Mouse (Mus musculus) MEL (cell line): ENCODE measurements around the gene Srxn1. TPM values are rescaled to one million over a fixed set of nuclear protein-coding genes. Genes with fewer than 3 reads are reported as not detected.

Experiments used
- DNase-seq: peaks from one replicate; pipeline ENCODE4 v3.0.0; 2011; ENCODE audit warnings: low read depth, low spot score
- H3K27ac ChIP-seq: 2 replicates; pipeline ENCODE4 v1.5.1; 2012; ENCODE audit warnings: low read depth, mild to moderate bottlenecking, control low read depth, low read length, moderate library complexity; ENCODE audit not compliant: control insufficient read depth
- H3K27me3 ChIP-seq, 2 experiments: fragments of 150-350 bp in 1 of 2; sonication (generic) in 1 of 2; 2 replicates each; pipeline ENCODE4 v1.6.1; 2012; ENCODE audit warnings: low read length in 2 of 2, mild to moderate bottlenecking in 2 of 2, improper control_type of control experiment in 1 of 2, moderate library complexity in 1 of 2; ENCODE audit not compliant: insufficient read depth in 2 of 2, control insufficient read depth in 1 of 2
- H3K36me3 ChIP-seq, 2 experiments: 2 replicates each; pipeline ENCODE4 v1.6.1; 2012 to 2014; ENCODE audit warnings: low read length in 2 of 2, improper control_type of control experiment in 1 of 2, inconsistent platforms in 1 of 2, mild to moderate bottlenecking in 1 of 2; ENCODE audit not compliant: insufficient read depth in 2 of 2, control insufficient read depth in 1 of 2
- H3K4me1 ChIP-seq, 2 experiments: fragments of 150-350 bp in 1 of 2; sonication (generic) in 1 of 2; 2 replicates each; pipeline ENCODE4 v1.6.1; 2012; ENCODE audit warnings: low read length in 2 of 2, improper control_type of control experiment in 1 of 2, mild to moderate bottlenecking in 1 of 2; ENCODE audit not compliant: insufficient read depth in 2 of 2, control insufficient read depth in 1 of 2
- H3K4me3 ChIP-seq, 2 experiments: fragments of 150-350 bp in 1 of 2; sonication (generic) in 1 of 2; 2 replicates each; pipeline ENCODE4 v1.5.1; 2012; ENCODE audit warnings: low read depth in 2 of 2, low read length in 2 of 2, mild to moderate bottlenecking in 2 of 2, moderate library complexity in 2 of 2, control low read depth in 1 of 2, improper control_type of control experiment in 1 of 2; ENCODE audit not compliant: control insufficient read depth in 1 of 2, insufficient read depth in 1 of 2
- H3K79me2 ChIP-seq: 2 replicates; pipeline ENCODE4 v1.6.1; 2012; ENCODE audit warnings: mild to moderate bottlenecking, low read length, moderate library complexity; ENCODE audit not compliant: control insufficient read depth, poor library complexity, insufficient read depth
- H3K9ac ChIP-seq: 2 replicates; pipeline ENCODE4 v1.6.1; 2012; ENCODE audit warnings: low read depth, mild to moderate bottlenecking, control low read depth, low read length, moderate library complexity; ENCODE audit not compliant: control insufficient read depth, poor library complexity, severe bottlenecking
- H3K9me3 ChIP-seq: fragments of 150-350 bp; sonication (generic); replicated peaks from 2 replicates; pipeline ENCODE4 v1.6.1; 2012; ENCODE audit warnings: mild to moderate bottlenecking, low read length, improper control_type of control experiment, moderate library complexity; ENCODE audit not compliant: insufficient read depth
- CHD1 ChIP-seq: IDR thresholded peaks from 2 replicates; pipeline ENCODE4 v1.6.1; 2012; ENCODE audit warnings: low read depth, mild to moderate bottlenecking, inconsistent platforms, low read length, improper control_type of control experiment
- CTCF ChIP-seq, 3 experiments: IDR thresholded peaks in 2 of 3; conservative IDR thresholded peaks in 1 of 3; 2 replicates each; pipeline ENCODE4 v1.5.1; 2011 to 2012; ENCODE audit warnings: low read length in 3 of 3, low read depth in 2 of 3, mild to moderate bottlenecking in 2 of 3, improper control_type of control experiment in 1 of 3, inconsistent platforms in 1 of 3, mixed read lengths in 1 of 3, moderate library complexity in 1 of 3; ENCODE audit not compliant: control insufficient read depth in 1 of 3, insufficient read depth in 1 of 3, poor library complexity in 1 of 3, severe bottlenecking in 1 of 3
- E2F4 ChIP-seq: IDR thresholded peaks from 2 replicates; pipeline ENCODE4 v1.6.1; 2011; ENCODE audit warnings: low read depth, low read length, improper control_type of control experiment, borderline replicate concordance
- ELF1 ChIP-seq: IDR thresholded peaks from 2 replicates; pipeline ENCODE4 v1.6.1; 2014; ENCODE audit warnings: low read depth, mild to moderate bottlenecking, inconsistent platforms, low read length, improper control_type of control experiment, moderate library complexity
- GABPA ChIP-seq: IDR thresholded peaks from 2 replicates; pipeline ENCODE4 v1.6.1; 2012; ENCODE audit warnings: low read depth, mild to moderate bottlenecking, inconsistent platforms, low read length, improper control_type of control experiment, moderate library complexity
- HCFC1 ChIP-seq: IDR thresholded peaks from 2 replicates; pipeline ENCODE4 v1.6.1; 2012; ENCODE audit warnings: low read depth, mild to moderate bottlenecking, inconsistent platforms, low read length, improper control_type of control experiment, moderate library complexity
- KAT2A ChIP-seq: conservative IDR thresholded peaks from 2 replicates; pipeline ENCODE4 v1.6.1; 2012; ENCODE audit warnings: low read depth, low read length, improper control_type of control experiment, inconsistent platforms
- MYB ChIP-seq: IDR thresholded peaks from 2 replicates; pipeline ENCODE4 v1.6.1; 2011; ENCODE audit warnings: mild to moderate bottlenecking, low read depth, low read length, improper control_type of control experiment
- NELFE ChIP-seq: IDR thresholded peaks from 2 replicates; pipeline ENCODE4 v1.6.1; 2011; ENCODE audit warnings: low read depth, low read length, improper control_type of control experiment
- NRF1 ChIP-seq: IDR thresholded peaks from 2 replicates; pipeline ENCODE4 v1.6.1; 2014; ENCODE audit warnings: low read depth, mild to moderate bottlenecking, inconsistent platforms, low read length, improper control_type of control experiment, moderate library complexity; ENCODE audit not compliant: poor library complexity, insufficient read depth, severe bottlenecking
- POLR2A ChIP-seq, 2 experiments: IDR thresholded peaks; 2 replicates each; pipeline ENCODE4 v1.6.1; 2011 to 2012; ENCODE audit warnings: low read length in 2 of 2, mild to moderate bottlenecking in 2 of 2, control low read depth in 1 of 2, improper control_type of control experiment in 1 of 2, low read depth in 1 of 2, moderate library complexity in 1 of 2; ENCODE audit not compliant: control insufficient read depth in 1 of 2, insufficient read depth in 1 of 2, poor library complexity in 1 of 2
- POLR2AphosphoS2 ChIP-seq: IDR thresholded peaks from 2 replicates; pipeline ENCODE4 v1.6.1; 2011; ENCODE audit warnings: low read length, improper control_type of control experiment
- POLR2AphosphoS5 ChIP-seq: IDR thresholded peaks from 2 replicates; pipeline ENCODE4 v1.6.1; 2012; ENCODE audit warnings: low read depth, borderline replicate concordance, mild to moderate bottlenecking, inconsistent platforms, low read length, moderate library complexity, mixed read lengths
- RAD21 ChIP-seq: IDR thresholded peaks from 2 replicates; pipeline ENCODE4 v1.6.1; 2011; ENCODE audit warnings: mild to moderate bottlenecking, low read depth, low read length, improper control_type of control experiment
- SIN3A ChIP-seq: IDR thresholded peaks from 2 replicates; pipeline ENCODE4 v1.6.1; 2012; ENCODE audit warnings: low read length, improper control_type of control experiment, inconsistent platforms
- TCF12 ChIP-seq: IDR thresholded peaks from 2 replicates; pipeline ENCODE4 v1.6.1; 2014; ENCODE audit warnings: low read depth, mild to moderate bottlenecking, inconsistent platforms, low read length, improper control_type of control experiment, moderate library complexity
- USF2 ChIP-seq, 2 experiments: IDR thresholded peaks; 2 replicates each; pipeline ENCODE4 v1.6.1; 2011 to 2012; ENCODE audit warnings: improper control_type of control experiment in 2 of 2, low read length in 2 of 2, borderline replicate concordance in 1 of 2, inconsistent platforms in 1 of 2, low read depth in 1 of 2, mild to moderate bottlenecking in 1 of 2; ENCODE audit not compliant: insufficient read depth in 1 of 2
- ZC3H11A ChIP-seq: IDR thresholded peaks from 2 replicates; pipeline ENCODE4 v1.6.1; 2012; ENCODE audit warnings: low read depth, mild to moderate bottlenecking, inconsistent platforms, low read length, improper control_type of control experiment
- ZMIZ1 ChIP-seq: IDR thresholded peaks from 2 replicates; pipeline ENCODE4 v1.6.1; 2012; ENCODE audit warnings: low read depth, mild to moderate bottlenecking, inconsistent platforms, low read length, improper control_type of control experiment, moderate library complexity
- polyA plus RNA-seq, 2 experiments: library from polyadenylated mRNA; stranded (reverse) in 1 of 2; unstranded in 1 of 2; fragments of >175 nt in 1 of 2; fragments of >200 nt in 1 of 2; gene quantifications; 2 replicates each; pipeline versions ENCODE4 v1.2.1 to v1.2.4; 2012; ENCODE audit warnings: low replicate concordance in 2 of 2, low read depth in 1 of 2; ENCODE audit not compliant: insufficient read length in 2 of 2, insufficient read depth in 1 of 2, missing spikeins in 1 of 2
- total RNA-seq: library from RNA; depleted of rRNA; stranded (reverse); fragments of 300-350 nt; gene quantifications from 2 replicates; pipeline ENCODE4 v1.2.3, GENCODE M21; 2012

Gene Srxn1
- total and polyA plus RNA-seq, 3 experiments, result 31.3 to 48.6 TPM; not detected in 1

DNA sequence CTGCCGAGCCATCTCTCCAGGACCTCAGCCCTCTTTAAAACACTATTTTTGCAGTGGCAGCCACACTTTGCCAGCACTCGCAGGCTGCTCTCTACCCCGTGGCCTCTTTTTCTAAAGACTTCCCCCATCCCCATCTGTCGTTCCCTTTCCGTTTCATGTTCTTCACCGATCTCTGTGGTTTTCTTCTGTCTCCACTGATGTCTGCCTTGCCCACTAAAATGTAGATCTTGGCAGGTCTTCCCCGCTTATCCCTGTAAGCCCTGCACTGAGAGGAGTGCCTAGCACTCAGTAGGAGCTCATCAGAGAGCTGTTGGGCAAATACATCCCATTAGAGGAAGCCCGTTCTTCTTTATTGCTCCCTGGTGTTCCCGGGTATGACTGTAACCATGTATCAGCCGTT, 7.7 kb downstream of the Srxn1 start (continued):
- TF ChIP-seq ZC3H11A (0 out of 2 replicates have a peak, but pooled peaks have one; percentile 4), CTCF (IDR thresholded peaks at IDR 0.05 in 2 of 3, conservative IDR thresholded peaks at IDR 0.05 in 1 of 3; ENCODE audit: control insufficient read depth in 1 of 3, insufficient read depth in 1 of 3, low read depth in 2 of 3, low read length in 3 of 3, poor library complexity in 1 of 3, severe bottlenecking in 1 of 3) (no peak)

DNA sequence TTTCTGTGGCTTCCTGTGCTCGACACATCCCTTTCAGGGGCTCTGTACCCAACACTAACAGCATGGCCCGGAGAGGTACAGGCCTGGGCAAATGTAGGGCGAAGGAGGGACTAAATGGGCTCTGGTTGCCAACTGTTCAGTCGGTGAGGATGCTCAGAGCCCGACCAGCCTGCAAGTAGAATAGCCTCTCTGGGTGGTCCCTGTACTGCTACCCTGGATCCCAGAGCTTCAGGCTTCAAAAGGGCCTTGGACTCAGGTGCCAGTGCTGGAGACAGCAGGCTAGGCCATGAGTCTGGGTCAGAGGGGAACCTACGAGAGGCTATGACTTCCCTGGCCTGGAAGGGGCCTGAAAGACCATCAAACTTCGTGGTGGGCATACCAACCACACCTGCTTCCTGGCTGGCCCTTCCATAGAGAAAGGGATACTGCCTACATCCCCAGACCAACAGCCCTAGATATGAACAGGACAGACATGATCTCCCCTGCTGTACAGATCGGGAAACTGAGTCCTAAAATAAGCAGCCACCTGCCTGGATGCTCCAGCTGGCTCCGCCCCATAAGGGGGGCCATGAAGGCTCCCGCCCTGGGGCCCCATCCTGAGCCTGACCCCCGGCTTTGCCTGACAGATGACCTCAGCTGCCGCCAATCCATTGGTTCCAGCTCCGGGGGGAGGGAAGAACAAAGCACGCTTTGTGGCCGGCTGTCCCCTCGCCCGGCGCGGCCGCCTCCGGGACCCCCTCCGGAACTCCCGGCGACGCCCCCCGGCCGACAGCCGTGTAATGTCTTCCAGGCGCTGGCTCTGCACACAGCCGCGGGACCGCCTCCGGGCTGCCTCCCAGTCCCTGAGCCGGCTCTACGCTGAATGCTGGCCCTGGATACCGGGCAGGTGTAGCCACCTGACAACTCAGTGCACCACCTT, 9.0 kb downstream of the Srxn1 start:
- TF ChIP-seq RAD21, result no peak
- no peak for TF ChIP-seq HCFC1
- TF ChIP-seq NELFE, result no peak
- no peak for TF ChIP-seq GABPA
- no peak for TF ChIP-seq ELF1
- peaks cover 5 to 15% of the 10 kb centered on the region in 2 experiments for H3K4me1 ChIP-seq
- DNase-seq, result no peak
- H3K27ac ChIP-seq, result no peak overlapping the region
- H3K9ac ChIP-seq, result no peak overlapping the region
- H3K4me3 ChIP-seq, result no peak overlapping the region
- no peaks in the 10 kb centered on the region for H3K27me3 ChIP-seq
- no peaks in the 10 kb centered on the region for H3K9me3 ChIP-seq
- peaks cover 0 to 7% of the 10 kb centered on the region in 2 experiments; a peak in 2 of 4 replicates for H3K36me3 ChIP-seq
- H3K79me2 ChIP-seq, result no peaks in the 10 kb centered on the region

DNA sequence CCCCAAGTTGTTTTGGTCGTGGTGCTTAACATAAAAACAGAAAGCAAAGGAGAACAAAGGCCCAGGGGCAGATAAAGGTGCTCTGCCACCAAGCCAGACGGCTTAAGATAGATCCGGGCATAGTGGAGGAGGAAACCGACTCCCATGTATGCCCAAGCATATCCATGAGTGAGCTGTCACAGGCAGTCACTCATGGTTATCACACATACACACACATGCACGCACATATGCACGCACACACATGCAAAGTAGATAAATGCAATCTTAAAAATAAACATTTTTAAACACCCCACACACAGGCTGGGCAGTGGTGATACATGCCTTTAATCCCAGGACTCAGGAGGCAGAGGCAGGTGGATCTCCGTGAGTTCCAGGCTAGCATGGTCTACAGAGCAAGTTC, 12.4 kb downstream of the Srxn1 start:
- no peak overlapping the region for H3K27ac ChIP-seq
- no peaks in the 10 kb centered on the region for H3K9me3 ChIP-seq

DNA sequence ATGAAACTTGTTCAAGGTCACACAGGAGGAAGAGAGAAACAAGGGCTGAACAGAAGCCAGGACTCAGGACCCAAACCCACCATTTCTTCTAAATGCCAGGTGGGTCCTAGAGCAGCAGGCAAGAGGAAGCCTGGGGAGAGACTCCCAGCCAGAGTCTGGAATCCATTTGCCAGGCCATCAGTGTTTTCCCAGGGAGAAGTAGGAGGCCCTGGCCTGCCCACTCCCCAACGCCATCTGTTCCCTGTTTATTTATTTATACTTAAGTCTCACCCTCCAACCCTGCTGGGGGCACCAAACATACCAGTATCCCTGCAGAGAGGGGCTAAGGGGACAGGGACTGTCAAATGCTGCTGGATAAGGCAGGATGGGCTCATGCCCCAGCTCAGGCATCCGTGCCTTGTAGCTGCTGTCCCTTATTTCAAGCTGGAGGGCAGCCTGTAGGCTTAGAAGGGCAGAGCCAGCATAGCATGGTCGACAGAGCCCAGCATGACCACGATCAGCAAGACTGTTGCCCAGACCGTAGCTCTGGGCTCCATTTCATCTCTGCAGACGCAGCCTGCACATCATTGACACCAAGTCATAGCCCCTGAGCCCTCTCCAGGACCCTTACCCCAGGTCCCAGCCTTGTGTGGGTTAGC, 14.0 kb downstream of the Srxn1 start:
- no peaks in the 10 kb centered on the region for H3K27me3 ChIP-seq
- no peaks in the 10 kb centered on the region for H3K9me3 ChIP-seq
- peaks cover 12 to 25% of the 10 kb centered on the region in 2 experiments for H3K4me1 ChIP-seq
- DNase-seq, result no peak
- TF ChIP-seq E2F4, result no peak
- no peak for TF ChIP-seq KAT2A
- TF ChIP-seq HCFC1, result no peak
- no peak for TF ChIP-seq NRF1
- TF ChIP-seq ELF1, result no peak
- TF ChIP-seq ZMIZ1, result no peak
- no peak for TF ChIP-seq USF2 (IDR thresholded peaks at IDR 0.05; ENCODE audit: borderline replicate concordance in 1 of 2, insufficient read depth in 1 of 2, low read depth in 1 of 2, low read length in 2 of 2)
- TF ChIP-seq GABPA, result no peak
- no peak for TF ChIP-seq POLR2AphosphoS5
- TF ChIP-seq POLR2AphosphoS2, result no peak
- no peak for TF ChIP-seq MYB
- no peak for TF ChIP-seq CHD1
- TF ChIP-seq POLR2A (IDR thresholded peaks at IDR 0.05; ENCODE audit: control insufficient read depth in 1 of 2, insufficient read depth in 1 of 2, low read depth in 1 of 2, low read length in 2 of 2, poor library complexity in 1 of 2), result no peak
- no peak for TF ChIP-seq SIN3A
- no peak for TF ChIP-seq TCF12
- TF ChIP-seq, all 39 proteins: peak for 0
- no peak overlapping the region for H3K27ac ChIP-seq
- H3K79me2 ChIP-seq, result no peaks in the 10 kb centered on the region
- no peak overlapping the region for H3K4me3 ChIP-seq
- H3K9ac ChIP-seq, result no peak overlapping the region
- peaks cover 0 to 18% of the 10 kb centered on the region in 2 experiments; a peak in 2 of 4 replicates for H3K36me3 ChIP-seq

More for the DNA sequence above, 12.4 kb downstream of the Srxn1 start:
- Histone ChIP-seq H3K79me2 (no peaks in the 10 kb centered on the region), H3K36me3 (peaks cover 0 to 10% of the 10 kb centered on the region in 2 experiments; a peak in 2 of 4 replicates), H3K27me3 (no peaks in the 10 kb centered on the region), H3K4me3 (no peak overlapping the region), H3K9ac (no peak overlapping the region), H3K4me1 (peaks cover 9 to 19% of the 10 kb centered on the region in 2 experiments)
- no peak for TF ChIP-seq MYB
- DNase-seq, result no peak
